In the genomic region with DNA sequence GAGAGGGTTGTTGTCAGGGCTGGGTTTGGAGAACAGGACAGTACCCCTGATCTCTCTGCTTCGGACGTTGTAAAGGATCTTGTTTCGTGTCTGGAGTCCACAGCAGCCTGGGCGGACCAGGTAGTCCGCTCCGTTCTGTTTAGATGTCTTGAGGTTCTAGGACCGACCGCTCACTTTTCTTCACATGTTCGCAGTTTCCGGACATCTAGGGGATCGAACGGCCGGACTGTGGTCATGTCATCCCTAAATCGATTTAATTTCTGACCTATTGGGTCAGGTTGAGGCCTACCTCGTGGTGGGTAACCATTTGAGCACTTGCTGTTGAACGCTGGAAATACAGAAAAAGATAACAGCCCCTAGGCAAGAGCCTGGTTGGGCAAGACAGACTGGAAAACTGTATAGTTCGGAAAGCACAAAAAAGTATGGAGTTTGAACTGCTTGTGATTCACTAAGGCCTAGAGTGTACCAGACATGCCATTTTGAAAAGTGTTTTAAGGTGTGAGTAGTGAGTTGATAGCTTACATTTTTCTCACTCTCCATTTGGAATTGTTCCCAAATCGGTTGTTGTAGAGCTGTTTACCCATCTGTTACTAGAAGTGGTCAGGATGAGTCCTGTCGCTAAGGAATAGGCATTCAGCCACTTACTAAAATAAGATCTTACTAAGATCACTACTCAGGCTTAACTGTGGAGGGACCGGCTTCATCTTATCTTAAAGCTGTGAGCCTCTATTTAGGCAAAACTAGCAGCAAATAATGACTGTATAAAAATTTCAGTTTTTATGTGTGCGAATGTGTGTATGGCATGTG, we compare ENCODE assay signal across 8 mouse cellular contexts. TPM values are rescaled to one million over a fixed set of nuclear protein-coding genes. Genes with fewer than 3 reads are reported as not detected.
A peak's percentile ranks its signal among the peaks of the same experiment; 100 is the strongest.
DNase-seq lines count a peak whose midpoint lies in the region; ATAC-seq and TF ChIP-seq lines count a peak whose summit lies in the region.

No protein-coding gene starts in this region.

- no peaks in the 10 kb centered on the region for H3K9me3 ChIP-seq in forebrain, embryonic 12.5 days
- no peaks in the 10 kb centered on the region for H3K9me3 ChIP-seq in liver, postnatal 0 days (ENCODE audit: low read length)

- no peak overlapping the region for H3K27ac ChIP-seq in forebrain, embryonic 12.5 days
- peak overlapping the region; percentile 70 for H3K27ac ChIP-seq in liver, postnatal 0 days (ENCODE audit: low read depth)

- no peaks in the 10 kb centered on the region for H3K36me3 ChIP-seq in C2C12 (ENCODE audit: control insufficient read depth, insufficient read depth)
- H3K36me3 ChIP-seq in forebrain, embryonic 12.5 days (replicated peaks), result no peaks in the 10 kb centered on the region
- H3K36me3 ChIP-seq in liver, postnatal 0 days (replicated peaks; ENCODE audit: insufficient read depth, low read length), result no peaks in the 10 kb centered on the region

- DNase-seq in frontal cortex, postnatal 36 days (ENCODE audit: low spot score in 2 of 2), result no peak
- DNase-seq in liver, postnatal 0 days, result no peak
- no peak for DNase-seq in embryo, embryonic 10.5 days (ENCODE audit: low spot score)
- DNase-seq in embryo, embryonic 9.5 days (ENCODE audit: extremely low spot score), result no peak

- TF ChIP-seq CTCF in C2C12 (IDR thresholded peaks at IDR 0.05; ENCODE audit: control insufficient read depth, insufficient read depth, insufficient read length), result no peak
- TF ChIP-seq CTCF in liver, postnatal 0 days (IDR thresholded peaks at IDR 0.05; ENCODE audit: low read depth), result no peak

- peak overlapping the region; percentile 57 for H3K4me2 ChIP-seq in forebrain, embryonic 12.5 days
- peak overlapping the region; percentile 79 for H3K4me2 ChIP-seq in liver, postnatal 0 days (ENCODE audit: low read depth, low read length)

- 0 out of 2 replicates have a peak, but pooled peaks have one; percentile 5 for ATAC-seq in frontal cortex, adult (ENCODE audit: low TSS enrichment)
- no peak; the same call in 1 of the 2 replicates for ATAC-seq in forebrain, embryonic 12.5 days (ENCODE audit: low FRiP score)
- peak; percentile 36 for ATAC-seq in liver, postnatal 0 days
- ATAC-seq in cerebellum, adult (ENCODE audit: insufficient number of reproducible peaks, low FRiP score, low TSS enrichment), result no peak

- H3ac ChIP-seq in C2C12 (ENCODE audit: control insufficient read depth, insufficient read length, low read depth), result peak overlapping the region; percentile 94

- no peaks in the 10 kb centered on the region for H3K27me3 ChIP-seq in C2C12 (ENCODE audit: control insufficient read depth, insufficient read depth, insufficient read length)
- H3K27me3 ChIP-seq in forebrain, embryonic 12.5 days, result peaks cover 8% of the 10 kb centered on the region; the same call in 1 of the 2 replicates
- H3K27me3 ChIP-seq in liver, postnatal 0 days (ENCODE audit: insufficient read depth, low read length), result no peaks in the 10 kb centered on the region

- peaks cover 3% of the 10 kb centered on the region for H3K79me3 ChIP-seq in C2C12 (ENCODE audit: low read depth)

- H3K9ac ChIP-seq in forebrain, embryonic 12.5 days, result peak overlapping the region; percentile 67
- peak overlapping the region; percentile 78 for H3K9ac ChIP-seq in liver, postnatal 0 days (replicated peaks)

- 14% methylated on average over 21 of the region's 21 CpGs for WGBS in forebrain, embryonic 12.5 days
- WGBS in liver, postnatal 0 days (ENCODE audit: insufficient replicate concordance), result 8% methylated on average over 21 of the region's 21 CpGs

- H3K4me3 ChIP-seq in C2C12 (ENCODE audit: insufficient read depth, poor library complexity, severe bottlenecking), result peak overlapping the region; percentile 55
- H3K4me3 ChIP-seq in forebrain, embryonic 12.5 days (replicated peaks), result peak overlapping the region; percentile 61
- peak overlapping the region; percentile 71 for H3K4me3 ChIP-seq in liver, postnatal 0 days (ENCODE audit: low read depth, low read length)

- no peak for TF ChIP-seq EP300 in liver, postnatal 0 days (IDR thresholded peaks at IDR 0.05; ENCODE audit: low read depth)

- H3K79me2 ChIP-seq in C2C12 (ENCODE audit: control insufficient read depth, insufficient read depth), result peaks cover 16% of the 10 kb centered on the region

- peaks cover 8% of the 10 kb centered on the region for H3K4me1 ChIP-seq in forebrain, embryonic 12.5 days
- H3K4me1 ChIP-seq in liver, postnatal 0 days (ENCODE audit: insufficient read depth), result no peaks in the 10 kb centered on the region

TF ChIP-seq in C2C12, 6 proteins besides CTCF, POLR2A, EP300 and RAD21:
- no peak for TF ChIP-seq CEBPB (IDR thresholded peaks at IDR 0.05; ENCODE audit: low read depth)
- no peak for TF ChIP-seq USF1 (IDR thresholded peaks at IDR 0.05; ENCODE audit: low read depth)

RNA-seq across cellular contexts. Expression of a gene that starts 15.3 kb away (rescaled TPM):
- polyA plus RNA-seq in C2C12 (2012; fragmentation: generic; extraction: Trizol), result 0.06 TPM
- polyA plus RNA-seq in forebrain, embryonic 12.5 days (2016; fragmentation: Nextera tagmentation; extraction: Ambion mirVana), result 11.8 and 13.8 TPM in 2 replicates
- polyA plus RNA-seq in liver, postnatal 0 days (2015; fragmentation: Nextera tagmentation; extraction: Ambion mirVana), result 0.08 and 0.19 TPM in 2 replicates

RNA-seq across cellular contexts. Expression of a gene that starts 42.7 kb away (rescaled TPM):
- polyA plus RNA-seq in C2C12 (2012; fragmentation: generic; extraction: Trizol), result not detected
- 0.33 and 1.2 TPM in 2 replicates for polyA plus RNA-seq in forebrain, embryonic 12.5 days (2016; fragmentation: Nextera tagmentation; extraction: Ambion mirVana)
- polyA plus RNA-seq in liver, postnatal 0 days (2015; fragmentation: Nextera tagmentation; extraction: Ambion mirVana), result 0.16 and 0.21 TPM in 2 replicates

Comparison
In these comparisons a context has a peak if more than half of its experiments do, and no peak if none do; other contexts are left out.
1. ATAC-seq: peak in frontal cortex, adult (single experiment) and liver, postnatal 0 days (single experiment); none in forebrain, embryonic 12.5 days (single experiment) and cerebellum, adult (single experiment).
2. RNA of a gene that starts 15.3 kb away (polyA plus RNA-seq): 11.8 to 13.8 TPM in forebrain, embryonic 12.5 days; 0.08 to 0.19 TPM in liver, postnatal 0 days and 0.06 TPM in C2C12 (single experiment); every median in the first group is over 10 times any median in the second.
3. Peak in every context shown above with its lines, with median percentiles within 50 percentile points of each other: H3K4me3 ChIP-seq.